Mouse (Mus musculus) retina, postnatal 1 day (tissue): ENCODE measurements around the gene Fam69b.

Experiments used
- DNase-seq: peaks from one replicate; pipeline ENCODE4 v3.0.0-alpha.2; 2012

The Fam69b gene

DNA sequence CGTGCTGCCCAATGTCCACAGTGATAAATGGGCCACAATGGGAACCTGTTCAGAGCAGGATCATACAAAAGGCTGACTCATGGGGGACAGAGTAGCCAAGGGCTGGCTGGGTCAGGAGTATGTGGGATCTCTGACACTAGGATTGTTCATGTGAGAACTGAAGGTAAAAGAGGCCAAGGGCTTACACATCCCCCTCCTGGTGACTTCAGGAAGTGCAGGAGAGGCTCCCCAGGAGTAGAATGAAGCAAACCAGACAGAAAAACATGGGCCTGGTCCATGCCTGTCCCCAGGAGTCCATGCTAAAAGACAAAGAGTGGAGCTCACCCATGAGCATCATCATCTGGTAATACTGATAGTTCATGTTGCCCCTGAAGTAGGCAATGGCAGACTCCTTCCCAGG is 35.3 kb downstream of the Fam69b start:
- peak; percentile 68 for DNase-seq

DNA sequence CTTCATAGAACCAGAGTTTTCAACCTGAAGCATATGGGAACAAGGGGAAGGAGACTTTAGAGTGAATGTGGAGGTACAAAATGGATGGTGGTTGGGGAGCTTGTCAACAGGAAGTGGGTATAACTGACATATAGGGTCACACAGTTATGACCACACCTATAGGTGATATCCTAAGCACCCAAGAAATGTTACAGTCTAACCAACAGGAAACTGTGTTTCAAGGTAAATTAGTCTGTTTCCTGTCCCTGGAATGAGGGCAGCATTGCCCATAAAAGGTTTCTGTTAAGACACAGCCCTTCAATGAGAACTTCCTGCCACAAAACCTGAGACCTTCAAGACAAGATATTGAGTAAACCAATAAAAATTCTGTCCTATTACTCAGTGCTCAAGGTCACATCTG is 40.5 kb downstream of the Fam69b start:
- DNase-seq, result no peak

DNA sequence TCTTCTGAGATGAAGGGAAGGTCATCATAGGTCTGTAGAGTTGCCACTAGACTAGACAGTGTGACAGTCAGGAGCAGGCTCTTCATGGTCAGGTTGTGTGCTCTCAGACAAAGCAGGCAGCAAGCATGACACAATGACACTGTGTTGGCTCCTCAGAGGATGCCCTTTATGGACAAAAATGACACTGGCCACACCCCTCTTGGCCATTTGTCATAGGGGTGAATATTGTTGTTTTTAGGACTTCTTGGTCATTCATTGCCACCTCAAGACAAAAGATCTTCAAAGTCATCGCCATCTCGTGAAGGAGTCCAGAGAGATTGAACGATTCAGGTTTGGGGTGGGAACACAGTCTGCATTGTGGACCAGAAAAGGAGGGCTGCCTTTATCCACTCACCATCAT is 42.9 kb downstream of the Fam69b start, which contains the start of gene Lcn4:
Gene Lcn4 (minus strand): TSS at position 101 of the 400 bp plus-strand sequence.
- no peak for DNase-seq
